Mouse (Mus musculus) hindbrain, embryonic 15.5 days (tissue): ENCODE measurements around the gene Atp1a1. TPM values are rescaled to one million over a fixed set of nuclear protein-coding genes. Genes with fewer than 3 reads are reported as not detected.

ENCODE experiments used
- ATAC-seq: fragments of 200-750 bp; cut with Nextera tagmentation; 2 replicates; pipeline ENCODE4 v1.8.0; 2017; ENCODE audit warnings: low read depth, moderate number of reproducible peaks, moderate TSS enrichment; ENCODE audit not compliant: low FRiP score
- H3K27ac ChIP-seq: fragments of 300-500 bp; sonication (generic); replicated peaks from 2 replicates; pipeline ENCODE4 v1.5.1; 2015; ENCODE audit warnings: mild to moderate bottlenecking, inconsistent platforms
- H3K27me3 ChIP-seq: fragments of 300-500 bp; sonication (generic); 2 replicates; pipeline ENCODE4 v1.6.1; 2015; ENCODE audit warnings: control low read depth, inconsistent platforms
- H3K36me3 ChIP-seq: fragments of 300-500 bp; sonication (generic); 2 replicates; pipeline ENCODE4 v1.6.1; 2015; ENCODE audit warnings: control low read depth, inconsistent platforms
- H3K4me1 ChIP-seq: fragments of 300-500 bp; sonication (generic); replicated peaks from 2 replicates; pipeline ENCODE4 v1.6.1; 2015; ENCODE audit warnings: control low read depth, inconsistent platforms
- H3K4me2 ChIP-seq: fragments of 300-500 bp; sonication (generic); 2 replicates; pipeline ENCODE4 v1.6.1; 2015; ENCODE audit warnings: moderate library complexity, mild to moderate bottlenecking, inconsistent platforms
- H3K4me3 ChIP-seq: fragments of 300-500 bp; sonication (generic); 2 replicates; pipeline ENCODE4 v1.5.1; 2015; ENCODE audit warnings: mild to moderate bottlenecking, inconsistent platforms
- H3K9ac ChIP-seq: fragments of 300-500 bp; sonication (generic); 2 replicates; pipeline ENCODE4 v1.6.1; 2015; ENCODE audit warnings: inconsistent platforms
- H3K9me3 ChIP-seq: fragments of 300-500 bp; sonication (generic); 2 replicates; pipeline ENCODE4 v1.6.1; 2016; ENCODE audit warnings: control low read depth, inconsistent platforms
- WGBS: fragments of 180-500 bp; shearing (Covaris S2); methylation state at CpG from one replicate; pipeline ENCODE4 v1.1.7; 2015; 5-methylcytosine and 5-hydroxymethylcytosine counted together
- polyA plus RNA-seq: library from polyadenylated mRNA; unstranded; fragments of >200 nt; fragmentation: Nextera tagmentation; extraction: Ambion mirVana; gene quantifications from 2 replicates; pipeline ENCODE4 v1.2.1, GENCODE M21; 2015

Gene Atp1a1
- polyA plus RNA-seq, 1 experiment from 2014 or later = 69.3 TPM

- no peak overlapping the region for H3K4me2 ChIP-seq
- no peaks in the 10 kb centered on the region for H3K36me3 ChIP-seq
- no peaks in the 10 kb centered on the region for H3K27me3 ChIP-seq
- no peak overlapping the region for H3K27ac ChIP-seq
- H3K4me3 ChIP-seq = no peak overlapping the region
- no peak overlapping the region for H3K9ac ChIP-seq
- WGBS = 78% methylated on average over 7 of the region's 7 CpGs
- H3K4me1 ChIP-seq = peaks cover 30% of the 10 kb centered on the region
- H3K9me3 ChIP-seq = no peaks in the 10 kb centered on the region
- no peak for ATAC-seq
Observed at GRCm38 (mm10) chr3:101606861-101607455, 2.5 kb upstream of the Atp1a1 start.

- Histone ChIP-seq H3K27ac (no peak overlapping the region), H3K9ac (no peak overlapping the region), H3K27me3 (no peaks in the 10 kb centered on the region), H3K4me2 (peak overlapping the region; percentile 79), H3K4me1 (peaks cover 33% of the 10 kb centered on the region), H3K4me3 (no peak overlapping the region), H3K36me3 (no peaks in the 10 kb centered on the region), H3K9me3 (no peaks in the 10 kb centered on the region)
- 73% methylated on average over 2 of the region's 2 CpGs for WGBS
- ATAC-seq = no peak
Observed at GRCm38 (mm10) chr3:101605721-101606120, 1.2 kb upstream of the Atp1a1 start.

GRCm38 (mm10) chr3:101605291-101605690 is 807 bp upstream of the Atp1a1 start:
- no peaks in the 10 kb centered on the region for H3K27me3 ChIP-seq
- H3K4me1 ChIP-seq = peaks cover 37% of the 10 kb centered on the region
- H3K36me3 ChIP-seq = no peaks in the 10 kb centered on the region
- peak overlapping the region; percentile 96 for H3K27ac ChIP-seq
- peak overlapping the region; percentile 79 for H3K4me2 ChIP-seq
- no peaks in the 10 kb centered on the region for H3K9me3 ChIP-seq
- 16% methylated on average over 5 of the region's 5 CpGs for WGBS
- ATAC-seq = no peak
- H3K4me3 ChIP-seq = peak overlapping the region; percentile 87
- peak overlapping the region; percentile 90; the same call in 1 of the 2 replicates for H3K9ac ChIP-seq

GRCm38 (mm10) chr3:101603661-101604549 is 579 bp downstream of the Atp1a1 start:
- peaks cover 51% of the 10 kb centered on the region for H3K4me1 ChIP-seq
- H3K27ac ChIP-seq = peak overlapping the region; percentile 96

GRCm38 (mm10) chr3:101603194-101603593 is 1.3 kb downstream of the Atp1a1 start:
- Histone ChIP-seq H3K9ac (peak overlapping the region; percentile 90), H3K36me3 (no peaks in the 10 kb centered on the region), H3K4me3 (peak overlapping the region; percentile 87), H3K27me3 (no peaks in the 10 kb centered on the region), H3K4me1 (peaks cover 58% of the 10 kb centered on the region), H3K4me2 (peak overlapping the region; percentile 79), H3K9me3 (no peaks in the 10 kb centered on the region), H3K27ac (peak overlapping the region; percentile 96)
- ATAC-seq = no peak
- 25% methylated on average over 7 of the region's 7 CpGs for WGBS

More at GRCm38 (mm10) chr3:101603661-101604549, 579 bp downstream of the Atp1a1 start:
- Histone ChIP-seq H3K9me3 (no peaks in the 10 kb centered on the region), H3K9ac (peak overlapping the region; percentile 90), H3K27me3 (no peaks in the 10 kb centered on the region), H3K4me3 (peak overlapping the region; percentile 87), H3K36me3 (no peaks in the 10 kb centered on the region), H3K4me2 (peak overlapping the region; percentile 79)
- WGBS = under 1% methylated on average over 30 of the region's 68 CpGs
- ATAC-seq = peak; percentile 79

- H3K4me3 ChIP-seq = peak overlapping the region; percentile 87
- WGBS = 71% methylated on average over 4 of the region's 4 CpGs
- no peaks in the 10 kb centered on the region for H3K27me3 ChIP-seq
- peaks cover 63% of the 10 kb centered on the region for H3K4me1 ChIP-seq
- H3K4me2 ChIP-seq = peak overlapping the region; percentile 79
- H3K9ac ChIP-seq = peak overlapping the region; percentile 90; the same call in 1 of the 2 replicates
- ATAC-seq = no peak
- H3K27ac ChIP-seq = no peak overlapping the region
- H3K9me3 ChIP-seq = no peaks in the 10 kb centered on the region
- H3K36me3 ChIP-seq = no peaks in the 10 kb centered on the region
Observed at GRCm38 (mm10) chr3:101602511-101603055, 1.9 kb downstream of the Atp1a1 start.

- Histone ChIP-seq H3K27me3 (no peaks in the 10 kb centered on the region), H3K4me1 (peaks cover 71% of the 10 kb centered on the region), H3K4me3 (peak overlapping the region; percentile 0; the same call in 1 of the 2 replicates), H3K9me3 (no peaks in the 10 kb centered on the region), H3K4me2 (peak overlapping the region; percentile 79), H3K9ac (no peak overlapping the region), H3K36me3 (no peaks in the 10 kb centered on the region), H3K27ac (no peak overlapping the region)
- ATAC-seq = no peak
- 47% methylated on average over 4 of the region's 4 CpGs for WGBS
Observed at GRCm38 (mm10) chr3:101601687-101602086, 2.8 kb downstream of the Atp1a1 start.

- Histone ChIP-seq H3K9me3 (no peaks in the 10 kb centered on the region), H3K9ac (no peak overlapping the region), H3K27me3 (no peaks in the 10 kb centered on the region), H3K4me3 (peak overlapping the region; percentile 0), H3K27ac (0 out of 2 replicates have a peak overlapping the region, but pooled peaks have one; percentile 0), H3K4me2 (peak overlapping the region; percentile 79), H3K36me3 (no peaks in the 10 kb centered on the region), H3K4me1 (peaks cover 78% of the 10 kb centered on the region)
- ATAC-seq = no peak
- 54% methylated on average over 8 of the region's 8 CpGs for WGBS
Observed at GRCm38 (mm10) chr3:101601003-101601525, 3.4 kb downstream of the Atp1a1 start.

GRCm38 (mm10) chr3:101599920-101600741 is 4.4 kb downstream of the Atp1a1 start:
- no peak overlapping the region for H3K9ac ChIP-seq
- H3K4me3 ChIP-seq = 0 out of 2 replicates have a peak overlapping the region, but pooled peaks have one; percentile 0
- peak overlapping the region; percentile 79 for H3K4me2 ChIP-seq
- ATAC-seq = no peak
- 22% methylated on average over 4 of the region's 4 CpGs for WGBS
- peaks cover 78% of the 10 kb centered on the region for H3K4me1 ChIP-seq
- H3K9me3 ChIP-seq = no peaks in the 10 kb centered on the region
- no peak overlapping the region for H3K27ac ChIP-seq
- H3K36me3 ChIP-seq = no peaks in the 10 kb centered on the region
- no peaks in the 10 kb centered on the region for H3K27me3 ChIP-seq

GRCm38 (mm10) chr3:101599191-101599919 is 5.1 kb downstream of the Atp1a1 start:
- Histone ChIP-seq H3K4me3 (no peak overlapping the region), H3K4me2 (peak overlapping the region; percentile 79), H3K4me1 (peaks cover 82% of the 10 kb centered on the region), H3K27me3 (no peaks in the 10 kb centered on the region), H3K36me3 (peaks cover 5% of the 10 kb centered on the region; the same call in 1 of the 2 replicates), H3K27ac (no peak overlapping the region), H3K9me3 (no peaks in the 10 kb centered on the region), H3K9ac (no peak overlapping the region)
- WGBS = 67% methylated on average over 8 of the region's 8 CpGs
- no peak for ATAC-seq
